Mouse (Mus musculus): ENCODE data around the gene Gatad1.
"Not testable (repeated sequence)": the region's sequence is repeated elsewhere in the genome, so short reads cannot be mapped to it uniquely, and the experiment has no call there.

The Gatad1 gene

DNA sequence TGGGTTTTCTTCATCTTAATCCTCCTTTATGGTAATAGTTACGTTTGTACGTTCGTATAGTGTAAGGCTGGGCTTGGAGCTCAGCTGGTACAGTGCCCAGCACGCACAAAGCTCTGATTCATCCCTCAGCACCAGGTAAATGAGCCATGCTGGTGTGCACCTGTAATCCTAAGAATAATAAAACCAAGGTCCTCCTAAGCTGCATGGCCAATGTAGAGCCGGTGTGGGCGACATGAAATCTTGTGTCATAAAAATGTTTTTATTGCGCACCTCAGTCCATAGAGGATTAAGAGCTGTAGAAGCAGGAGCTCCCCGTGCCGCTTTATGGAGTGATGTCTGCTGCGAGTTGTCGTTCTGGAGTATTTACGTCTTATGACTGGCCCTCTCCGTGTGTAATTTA is 23.7 kb downstream of the Gatad1 start:
- DNase-seq: no peak

DNA sequence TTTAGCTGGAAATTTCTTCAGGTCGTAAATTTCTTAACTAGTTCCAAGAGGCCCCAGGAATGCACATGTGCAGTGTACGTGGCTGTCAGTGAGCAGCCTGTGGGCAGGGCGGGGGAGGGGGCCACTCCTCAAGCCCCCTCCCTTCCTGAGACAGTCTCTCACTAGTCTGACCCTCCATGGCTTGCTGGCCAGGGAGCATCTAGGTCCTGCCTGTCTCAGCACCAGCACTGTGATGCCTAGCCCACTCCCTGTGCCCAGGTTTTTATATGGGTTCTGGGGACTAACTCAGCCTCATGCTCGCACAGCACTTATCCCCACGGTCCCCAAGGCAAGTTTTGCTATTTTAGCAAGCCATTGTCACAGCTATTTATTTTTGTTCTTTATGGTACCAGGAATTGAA is 24.7 kb downstream of the Gatad1 start:
- no peak for DNase-seq

DNA sequence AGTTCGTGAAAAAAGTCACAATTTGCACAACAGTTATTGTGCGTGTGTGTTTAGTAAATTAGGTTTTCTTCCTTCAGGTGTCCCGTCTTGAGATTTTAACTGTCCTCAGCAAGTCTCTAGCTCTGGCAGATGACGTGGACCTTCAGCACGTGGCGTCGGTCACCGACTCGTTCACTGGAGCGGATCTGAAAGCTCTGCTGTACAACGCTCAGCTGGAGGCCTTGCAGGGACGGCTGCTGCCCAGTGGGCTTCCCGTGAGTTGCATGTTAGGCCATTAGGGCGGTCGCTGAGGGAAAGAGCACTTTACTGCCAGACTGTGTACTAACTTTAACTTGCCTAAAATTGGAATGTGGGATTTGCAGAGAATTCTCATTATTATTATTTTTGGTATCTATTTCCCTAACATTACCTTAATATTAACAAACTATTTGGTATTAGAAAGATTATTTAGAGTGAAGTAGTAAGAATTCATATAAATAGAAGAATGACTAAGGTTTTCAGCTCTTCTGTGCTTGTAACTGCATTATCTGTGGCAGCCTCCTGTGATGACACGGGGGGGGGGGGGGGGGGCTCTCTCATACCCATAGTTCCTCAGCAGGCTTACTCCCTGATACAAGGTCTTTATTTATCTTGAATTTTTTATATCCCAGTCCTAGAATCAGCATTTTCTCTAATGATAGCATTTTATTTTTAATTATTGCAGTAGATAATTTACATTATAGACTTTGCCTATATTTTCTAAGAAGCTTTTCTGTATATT is 25.3 kb downstream of the Gatad1 start:
- DNase-seq: no peak

DNA sequence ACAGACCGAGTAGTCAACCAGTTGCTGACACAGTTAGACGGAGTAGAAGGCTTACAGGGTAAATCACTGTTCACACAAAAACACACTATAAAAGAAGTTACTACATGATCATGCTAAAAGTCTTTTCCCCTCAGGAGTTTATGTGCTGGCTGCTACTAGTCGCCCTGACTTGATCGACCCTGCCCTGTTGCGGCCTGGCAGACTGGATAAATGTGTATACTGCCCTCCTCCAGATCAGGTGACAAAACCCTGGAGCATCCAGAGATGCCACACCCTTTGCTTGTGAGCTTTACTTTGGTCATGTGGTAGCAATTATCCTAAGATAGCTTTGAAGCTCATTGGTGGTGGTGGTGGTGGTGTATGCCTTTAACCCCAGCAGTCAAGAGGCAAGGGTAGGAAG is 26.9 kb downstream of the Gatad1 start:
- DNase-seq: no peak

DNA sequence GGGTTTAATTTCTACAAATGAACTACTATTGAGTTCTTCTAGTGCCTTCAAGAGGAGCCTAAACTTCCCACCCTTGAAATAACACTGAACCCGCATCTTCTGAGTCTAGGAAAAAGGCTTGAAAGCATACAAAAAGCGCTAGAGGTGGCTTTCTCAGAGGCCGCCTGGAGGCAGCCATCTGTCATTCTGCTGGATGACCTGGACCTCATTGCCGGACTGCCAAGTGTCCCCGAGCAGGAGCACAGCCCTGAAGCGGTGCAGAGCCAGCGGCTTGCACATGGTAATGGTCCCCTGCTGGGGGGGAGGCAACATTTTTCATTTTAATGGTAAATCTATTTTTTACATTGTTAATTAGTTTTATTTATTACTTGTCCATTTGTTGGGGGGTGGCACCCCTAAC is 36.5 kb downstream of the Gatad1 start:
- no peak for DNase-seq

DNA sequence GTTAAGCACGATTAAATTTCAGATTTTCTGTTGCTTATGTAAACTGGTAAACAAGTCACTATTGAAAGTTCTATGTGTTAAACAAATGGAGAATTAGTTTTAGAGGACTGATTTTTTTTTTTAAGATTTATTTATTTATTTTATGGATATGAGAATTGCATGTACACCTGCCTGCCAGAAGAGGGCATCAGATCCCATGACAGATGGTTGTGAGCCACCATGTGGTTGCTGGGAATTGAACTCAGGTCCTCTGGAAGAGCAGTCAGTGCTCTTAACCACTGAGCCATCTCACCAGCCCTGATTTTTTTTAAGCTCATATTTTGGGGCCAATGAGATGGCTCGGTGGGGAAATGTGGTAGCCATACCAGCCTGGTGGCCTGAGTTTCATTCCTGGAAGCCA is 45.1 kb downstream of the Gatad1 start:
- not testable (repeated sequence) for DNase-seq

DNA sequence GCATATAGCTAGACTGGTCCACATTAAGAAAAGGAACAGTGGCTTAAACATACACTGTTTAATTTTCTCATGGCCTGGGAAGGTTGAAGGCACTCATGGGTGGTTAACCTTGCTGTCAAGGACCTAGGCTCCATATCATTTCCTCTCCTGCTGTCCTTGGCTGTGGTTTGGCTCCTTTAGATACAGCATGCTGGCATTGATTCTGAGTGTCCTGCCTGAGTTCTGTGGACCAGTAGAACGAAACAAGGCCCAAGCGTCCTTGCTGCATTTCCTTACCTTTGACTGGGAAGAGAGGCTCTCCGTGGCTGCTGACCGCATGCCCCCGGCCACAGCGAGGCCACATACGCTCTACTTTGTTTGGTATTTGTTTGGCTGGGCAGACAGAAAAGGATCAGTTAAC is 47.7 kb downstream of the Gatad1 start:
- DNase-seq: no peak

DNA sequence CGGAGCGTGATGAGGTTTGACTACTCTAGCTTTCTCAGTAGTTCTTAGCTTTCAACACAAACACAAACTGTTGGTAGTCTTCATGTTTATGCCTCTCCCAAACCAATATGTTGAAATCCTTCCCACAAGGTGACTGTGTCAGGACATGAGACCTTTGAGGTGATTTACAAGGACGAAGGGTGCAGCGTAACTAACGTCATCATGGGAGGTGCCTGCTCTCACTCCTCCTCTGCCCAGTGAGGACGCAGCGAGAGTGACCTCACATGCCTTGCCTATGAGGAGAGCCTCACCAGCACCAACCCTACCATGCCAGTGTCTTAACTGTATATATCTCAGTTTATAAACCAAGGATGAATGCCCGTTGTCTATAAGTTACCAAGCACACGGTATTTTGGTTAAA is 49.9 kb downstream of the Gatad1 start:
- DNase-seq: no peak

DNA sequence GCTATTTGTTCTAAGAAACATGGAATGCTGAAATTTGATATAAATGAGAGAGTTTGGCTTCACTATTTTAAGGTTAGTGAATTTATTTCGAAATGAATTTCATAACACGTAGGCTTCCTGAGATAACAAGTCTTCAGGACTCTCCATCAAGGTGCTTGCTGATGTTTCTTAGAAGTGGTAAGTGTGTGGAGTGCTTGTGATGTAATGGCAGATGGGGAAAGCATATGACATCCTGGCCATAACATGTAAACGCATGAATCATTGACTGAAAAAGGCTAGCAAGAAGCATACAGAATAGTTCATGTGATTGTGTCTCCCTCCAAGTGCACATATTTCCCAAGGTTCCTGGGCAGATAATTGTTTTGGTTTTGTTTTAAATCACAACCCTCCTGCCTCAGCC is 56.2 kb downstream of the Gatad1 start:
- DNase-seq: no peak

DNA sequence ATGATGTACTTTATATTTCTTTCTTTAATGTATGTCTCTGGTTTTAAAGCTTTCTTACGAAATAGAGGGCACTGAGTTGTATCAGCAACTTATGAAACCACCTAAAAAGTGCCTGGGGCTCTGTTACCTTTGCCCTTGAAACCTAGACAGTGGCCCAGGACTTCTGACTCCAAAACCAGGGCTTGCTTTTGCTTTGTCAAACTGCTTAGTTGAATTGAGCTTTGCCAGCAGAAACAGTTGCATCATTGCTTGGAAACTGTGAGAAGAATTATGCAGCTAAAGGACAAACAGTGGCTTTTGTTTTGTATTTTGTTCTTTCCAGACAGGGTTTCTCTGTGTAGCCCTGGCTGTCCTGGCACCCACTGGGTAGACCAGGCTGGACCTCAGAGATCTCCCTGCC is 56.7 kb downstream of the Gatad1 start:
- DNase-seq: no peak

DNA sequence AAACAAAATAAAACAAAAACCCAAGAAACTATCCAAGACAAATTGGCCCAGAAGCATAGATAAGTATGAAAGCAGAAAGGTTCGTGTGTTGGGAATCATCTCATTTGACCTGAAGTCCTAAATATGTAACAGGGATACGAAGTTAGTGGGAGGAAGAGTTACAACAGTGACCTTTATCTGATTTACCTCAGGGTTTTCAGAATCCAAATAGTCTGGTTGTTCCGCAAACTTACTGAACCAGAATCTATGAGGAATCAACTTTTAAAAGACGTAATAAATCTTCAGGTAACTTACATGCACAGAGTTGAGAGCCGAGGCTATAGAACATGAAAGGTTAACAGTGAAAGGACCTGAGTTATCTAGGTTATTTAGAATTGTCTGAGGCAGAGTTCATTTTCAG is 58.2 kb downstream of the Gatad1 start:
- no peak for DNase-seq

DNA sequence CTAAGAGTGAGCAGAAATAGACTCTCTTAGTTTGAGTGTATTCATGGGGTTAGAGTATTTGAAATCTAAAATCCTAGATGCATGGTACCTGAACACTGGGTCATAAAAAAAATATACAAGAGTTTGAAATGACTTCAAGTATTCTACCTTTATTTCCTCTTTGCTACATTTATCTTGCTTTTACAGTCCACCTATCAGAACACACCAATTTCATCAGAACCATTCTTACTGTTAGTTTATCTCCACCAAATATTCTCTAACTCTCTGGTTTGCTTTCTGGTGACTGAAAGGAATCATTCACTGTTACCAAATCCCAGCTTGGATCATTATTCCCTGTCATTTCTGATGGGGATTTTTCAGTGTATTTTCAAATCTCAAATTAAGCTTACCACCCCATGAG is 59.8 kb downstream of the Gatad1 start:
- no peak for DNase-seq

DNA sequence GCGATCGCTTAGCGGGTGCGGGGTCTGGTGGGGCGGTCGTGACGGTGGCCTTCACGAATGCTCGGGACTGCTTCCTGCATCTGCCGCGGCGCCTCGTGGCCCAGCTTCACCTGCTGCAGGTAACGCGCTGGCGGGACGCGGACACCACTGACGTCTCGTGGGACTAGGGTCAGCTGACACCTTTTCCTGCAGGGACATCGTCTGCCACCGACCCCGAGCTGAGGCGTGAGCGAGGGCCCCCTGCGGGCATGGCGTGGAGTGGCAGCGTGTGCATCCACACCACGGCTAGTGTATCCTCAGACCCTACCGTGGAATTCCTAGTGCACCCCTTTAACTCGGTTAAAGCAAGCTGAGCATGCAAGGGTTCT is 60.6 kb downstream of the Gatad1 start, which contains the start of gene Rbm48:
Gene Rbm48, minus strand, starts transcription at position 187 of the 368 bp plus-strand sequence.
- peak; percentile 84 for DNase-seq

DNA sequence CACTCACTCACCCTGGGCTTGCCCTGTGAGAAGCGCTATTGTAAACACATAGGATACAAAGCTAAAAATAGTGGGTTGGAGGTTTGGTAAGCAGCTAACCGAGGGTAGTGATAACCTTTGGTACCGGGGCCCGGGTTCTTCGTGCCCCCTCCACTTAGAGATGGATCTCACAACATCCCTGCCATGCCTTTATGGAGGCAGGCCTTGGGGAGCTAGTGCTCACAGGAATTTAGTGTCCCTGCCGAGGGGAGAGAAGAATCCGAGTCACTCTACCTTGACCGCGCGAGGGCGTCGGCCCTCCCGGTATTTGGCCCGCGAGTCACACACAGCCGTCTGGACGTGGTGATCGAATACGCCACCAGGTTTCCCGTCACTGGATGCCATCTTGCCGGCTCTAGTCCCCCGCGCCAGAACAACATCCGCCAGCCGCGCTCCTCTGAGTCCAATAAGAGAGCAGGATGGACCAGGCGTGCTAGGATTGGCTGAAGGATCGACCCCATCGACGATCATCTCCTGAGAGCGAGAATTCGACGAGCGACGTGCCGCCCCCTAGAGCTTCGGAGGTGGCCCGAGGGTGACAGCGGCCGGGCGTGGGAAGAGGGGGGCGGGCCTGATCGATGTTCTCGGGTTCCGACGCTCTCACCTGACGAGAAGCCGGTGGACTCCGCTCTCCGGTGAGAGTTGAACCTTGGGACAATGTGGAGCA is 61.1 kb downstream of the Gatad1 start, which contains the start of gene Pex1:
Gene Pex1, plus strand, starts transcription at position 374 of the 706 bp plus-strand sequence.
- peak; percentile 90 for DNase-seq

All from right cerebral cortex, postnatal 4 days (tissue).